Mouse (Mus musculus): ENCODE measurements around the gene Chd6. TPM values are rescaled to one million over a fixed set of nuclear protein-coding genes. Genes with fewer than 3 reads are reported as not detected.

The Chd6 gene
- polyA plus RNA-seq, 1 experiment: 9.5 TPM

GRCm38 (mm10) chr2:160918154-160918929 is 190.5 kb downstream of the Chd6 start:
- Histone ChIP-seq H3K27ac (ENCODE audit: insufficient read depth, low read length) (no peak overlapping the region), H3K27me3 (ENCODE audit: control insufficient read depth, insufficient read depth, low read length) (no peaks in the 10 kb centered on the region; the same call in 1 of the 2 replicates)
- 73% methylated on average over 8 of the region's 8 CpGs for WGBS

GRCm38 (mm10) chr2:160917313-160917712 is 191.6 kb downstream of the Chd6 start:
- H3K36me3 ChIP-seq (ENCODE audit: control insufficient read depth, insufficient read depth, low read length): no peaks in the 10 kb centered on the region
- peaks cover 5% of the 10 kb centered on the region for H3K27me3 ChIP-seq (ENCODE audit: control insufficient read depth, insufficient read depth, low read length)
- no peaks in the 10 kb centered on the region for H3K4me1 ChIP-seq (ENCODE audit: control insufficient read depth, insufficient read depth, insufficient read length)
- 95% methylated on average over 3 of the region's 3 CpGs for WGBS
- H3K4me3 ChIP-seq (ENCODE audit: extremely low read depth, insufficient read depth, insufficient read length): no peak overlapping the region
- no peak for TF ChIP-seq CTCF (IDR thresholded peaks at IDR 0.05; ENCODE audit: extremely low read depth, insufficient read depth, insufficient read length, insufficient replicate concordance)
- no peak for TF ChIP-seq POLR2A (IDR thresholded peaks at IDR 0.05; ENCODE audit: low read depth, low read length)
- no peak overlapping the region for H3K27ac ChIP-seq (ENCODE audit: insufficient read depth, low read length)
- no peak for DNase-seq (ENCODE audit: low read depth in 1 of 2, low spot score in 2 of 2)

More at GRCm38 (mm10) chr2:160918154-160918929, 190.5 kb downstream of the Chd6 start:
- no peak for TF ChIP-seq POLR2A (IDR thresholded peaks at IDR 0.05; ENCODE audit: low read depth, low read length)
- TF ChIP-seq CTCF (IDR thresholded peaks at IDR 0.05; ENCODE audit: extremely low read depth, insufficient read depth, insufficient read length, insufficient replicate concordance): no peak
- Histone ChIP-seq H3K36me3 (ENCODE audit: control insufficient read depth, insufficient read depth, low read length) (no peaks in the 10 kb centered on the region), H3K4me1 (ENCODE audit: control insufficient read depth, insufficient read depth, insufficient read length) (no peaks in the 10 kb centered on the region), H3K4me3 (ENCODE audit: extremely low read depth, insufficient read depth, insufficient read length) (no peak overlapping the region)
- no peak for DNase-seq (ENCODE audit: low read depth in 1 of 2, low spot score in 2 of 2)

GRCm38 (mm10) chr2:160916714-160917113 is 192.2 kb downstream of the Chd6 start:
- Histone ChIP-seq H3K27me3 (ENCODE audit: control insufficient read depth, insufficient read depth, low read length) (peaks cover 7% of the 10 kb centered on the region), H3K4me3 (ENCODE audit: extremely low read depth, insufficient read depth, insufficient read length) (no peak overlapping the region), H3K4me1 (ENCODE audit: control insufficient read depth, insufficient read depth, insufficient read length) (no peaks in the 10 kb centered on the region), H3K27ac (ENCODE audit: insufficient read depth, low read length) (no peak overlapping the region), H3K36me3 (ENCODE audit: control insufficient read depth, insufficient read depth, low read length) (no peaks in the 10 kb centered on the region)
- TF ChIP-seq POLR2A (IDR thresholded peaks at IDR 0.05; ENCODE audit: low read depth, low read length) (no peak), CTCF (IDR thresholded peaks at IDR 0.05; ENCODE audit: extremely low read depth, insufficient read depth, insufficient read length, insufficient replicate concordance) (no peak)
- no peak for DNase-seq (ENCODE audit: low read depth in 1 of 2, low spot score in 2 of 2)
- 86% methylated on average over 8 of the region's 8 CpGs for WGBS

GRCm38 (mm10) chr2:160915821-160916610 is 192.9 kb downstream of the Chd6 start:
- peaks cover 7% of the 10 kb centered on the region for H3K27me3 ChIP-seq (ENCODE audit: control insufficient read depth, insufficient read depth, low read length)
- H3K4me3 ChIP-seq (ENCODE audit: extremely low read depth, insufficient read depth, insufficient read length): no peak overlapping the region
- H3K4me1 ChIP-seq (ENCODE audit: control insufficient read depth, insufficient read depth, insufficient read length): no peaks in the 10 kb centered on the region
- H3K36me3 ChIP-seq (ENCODE audit: control insufficient read depth, insufficient read depth, low read length): no peaks in the 10 kb centered on the region
- no peak for DNase-seq (ENCODE audit: low read depth in 1 of 2, low spot score in 2 of 2)
- 85% methylated on average over 13 of the region's 13 CpGs for WGBS
- no peak for TF ChIP-seq CTCF (IDR thresholded peaks at IDR 0.05; ENCODE audit: extremely low read depth, insufficient read depth, insufficient read length, insufficient replicate concordance)
- TF ChIP-seq POLR2A (IDR thresholded peaks at IDR 0.05; ENCODE audit: low read depth, low read length): no peak
- no peak overlapping the region for H3K27ac ChIP-seq (ENCODE audit: insufficient read depth, low read length)

GRCm38 (mm10) chr2:160914656-160915055 is 194.2 kb downstream of the Chd6 start:
- 82% methylated on average over 9 of the region's 9 CpGs for WGBS
- no peak overlapping the region for H3K27ac ChIP-seq (ENCODE audit: insufficient read depth, low read length)
- no peak for TF ChIP-seq CTCF (IDR thresholded peaks at IDR 0.05; ENCODE audit: extremely low read depth, insufficient read depth, insufficient read length, insufficient replicate concordance)
- TF ChIP-seq POLR2A (IDR thresholded peaks at IDR 0.05; ENCODE audit: low read depth, low read length): no peak
- no peak overlapping the region for H3K4me3 ChIP-seq (ENCODE audit: extremely low read depth, insufficient read depth, insufficient read length)
- no peaks in the 10 kb centered on the region for H3K36me3 ChIP-seq (ENCODE audit: control insufficient read depth, insufficient read depth, low read length)
- peaks cover 7% of the 10 kb centered on the region for H3K27me3 ChIP-seq (ENCODE audit: control insufficient read depth, insufficient read depth, low read length)
- DNase-seq (ENCODE audit: low read depth in 1 of 2, low spot score in 2 of 2): no peak
- H3K4me1 ChIP-seq (ENCODE audit: control insufficient read depth, insufficient read depth, insufficient read length): no peaks in the 10 kb centered on the region

GRCm38 (mm10) chr2:160912231-160912671 is 196.6 kb downstream of the Chd6 start, which contains the start of gene Emilin3:
Gene Emilin3, minus strand, starts transcription at chr2:160912328.
- no peak within 1 kb of the TSS for H3K4me3 ChIP-seq (ENCODE audit: extremely low read depth, insufficient read depth, insufficient read length)
- no peaks in the 10 kb centered on the region for H3K36me3 ChIP-seq (ENCODE audit: control insufficient read depth, insufficient read depth, low read length)
- no peak within 1 kb of the TSS for H3K27ac ChIP-seq (ENCODE audit: insufficient read depth, low read length)
- TF ChIP-seq CTCF (IDR thresholded peaks at IDR 0.05; ENCODE audit: extremely low read depth, insufficient read depth, insufficient read length, insufficient replicate concordance): no peak
- WGBS: 6% methylated on average over 46 of the region's 46 CpGs
- no peak for DNase-seq (ENCODE audit: low read depth in 1 of 2, low spot score in 2 of 2)
- H3K4me1 ChIP-seq (ENCODE audit: control insufficient read depth, insufficient read depth, insufficient read length): no peaks in the 10 kb centered on the region
- peaks cover 7% of the 10 kb centered on the region for H3K27me3 ChIP-seq (ENCODE audit: control insufficient read depth, insufficient read depth, low read length)

Data from spleen, adult 2 months (tissue).